Mouse (Mus musculus) stomach, embryonic 14.5 days (tissue): ENCODE data around the gene Aqp1. TPM values are rescaled to one million over a fixed set of nuclear protein-coding genes. Genes with fewer than 3 reads are reported as not detected.

ENCODE experiments used
- ATAC-seq: fragments of 200-750 bp; cut with Nextera tagmentation; 2 replicates; pipeline ENCODE4 v1.8.0; 2017; ENCODE audit warnings: low read depth, moderate TSS enrichment; ENCODE audit not compliant: insufficient number of reproducible peaks, insufficient read depth, low FRiP score
- H3K27ac ChIP-seq: fragments of 300-500 bp; sonication (generic); 2 replicates; pipeline ENCODE4 v1.5.1; 2014; ENCODE audit warnings: mild to moderate bottlenecking, low read length, moderate library complexity, mixed read lengths
- H3K27me3 ChIP-seq: fragments of 300-500 bp; sonication (generic); 2 replicates; pipeline ENCODE4 v1.6.1; 2014; ENCODE audit warnings: low read length, control low read depth, mixed read lengths; ENCODE audit not compliant: control insufficient read depth, insufficient read depth
- H3K36me3 ChIP-seq: fragments of 300-500 bp; sonication (generic); 2 replicates; pipeline ENCODE4 v1.6.1; 2014; ENCODE audit warnings: mild to moderate bottlenecking, control low read depth, low read length, moderate library complexity, mixed read lengths; ENCODE audit not compliant: control insufficient read depth, insufficient read depth
- H3K4me1 ChIP-seq: fragments of 300-500 bp; sonication (generic); 2 replicates; pipeline ENCODE4 v1.6.1; 2014; ENCODE audit warnings: low read length, control low read depth, mixed read lengths; ENCODE audit not compliant: control insufficient read depth, insufficient read depth
- H3K4me2 ChIP-seq: fragments of 300-500 bp; sonication (generic); replicated peaks from 2 replicates; pipeline ENCODE4 v1.6.1; 2014; ENCODE audit warnings: low read depth, low read length, control low read depth
- H3K4me3 ChIP-seq: fragments of 300-500 bp; sonication (generic); 2 replicates; pipeline ENCODE4 v1.5.1; 2014; ENCODE audit warnings: low read depth, low read length, control low read depth
- H3K9ac ChIP-seq: fragments of 300-500 bp; sonication (generic); replicated peaks from 2 replicates; pipeline ENCODE4 v1.6.1; 2014; ENCODE audit warnings: low read depth, mild to moderate bottlenecking, control low read depth, low read length, moderate library complexity, mixed read lengths
- H3K9me3 ChIP-seq: fragments of 300-500 bp; sonication (generic); 2 replicates; pipeline ENCODE4 v1.6.1; 2016; ENCODE audit warnings: low read depth, low read length, control low read depth; ENCODE audit not compliant: control insufficient read depth
- WGBS: fragments of 180-500 bp; shearing (Covaris S2); extraction: QIAGEN DNeasy Blood & Tissue Kit; methylation state at CpG from one replicate; pipeline ENCODE4 v1.1.7; 2014; 5-methylcytosine and 5-hydroxymethylcytosine counted together
- polyA plus RNA-seq: library from polyadenylated mRNA; unstranded; fragments of >200 nt; fragmentation: Nextera tagmentation; extraction: Ambion mirVana; gene quantifications from 2 replicates; pipeline ENCODE4 v1.2.1, GENCODE M21; 2014

Aqp1 gene
- polyA plus RNA-seq, 1 experiment from 2014 or later = 2.6 TPM

GRCm38 (mm10) chr6:55311962-55312361 is 24.3 kb upstream of the Aqp1 start:
- no peaks in the 10 kb centered on the region for H3K27me3 ChIP-seq
- no peaks in the 10 kb centered on the region for H3K9me3 ChIP-seq
- H3K4me1 ChIP-seq = no peaks in the 10 kb centered on the region
- H3K36me3 ChIP-seq = no peaks in the 10 kb centered on the region; the same call in 1 of the 2 replicates
- H3K27ac ChIP-seq = no peak overlapping the region
- no peak for ATAC-seq
- H3K4me2 ChIP-seq = no peak overlapping the region
- H3K9ac ChIP-seq = no peak overlapping the region
- no peak overlapping the region for H3K4me3 ChIP-seq
- WGBS = 47% methylated on average over 5 of the region's 5 CpGs

GRCm38 (mm10) chr6:55313893-55314292 is 22.3 kb upstream of the Aqp1 start:
- H3K9ac ChIP-seq = no peak overlapping the region
- no peaks in the 10 kb centered on the region for H3K27me3 ChIP-seq
- no peaks in the 10 kb centered on the region for H3K9me3 ChIP-seq
- 80% methylated on average over 4 of the region's 4 CpGs for WGBS
- no peaks in the 10 kb centered on the region; the same call in 1 of the 2 replicates for H3K36me3 ChIP-seq
- H3K27ac ChIP-seq = no peak overlapping the region
- no peak overlapping the region for H3K4me2 ChIP-seq
- no peaks in the 10 kb centered on the region for H3K4me1 ChIP-seq
- H3K4me3 ChIP-seq = no peak overlapping the region
- no peak for ATAC-seq

GRCm38 (mm10) chr6:55314628-55315027 is 21.6 kb upstream of the Aqp1 start:
- H3K4me3 ChIP-seq = no peak overlapping the region

GRCm38 (mm10) chr6:55318597-55318996 is 17.6 kb upstream of the Aqp1 start:
- H3K27me3 ChIP-seq = no peaks in the 10 kb centered on the region
- 92% methylated on average over 3 of the region's 3 CpGs for WGBS
- H3K4me3 ChIP-seq = no peak overlapping the region
- no peak overlapping the region for H3K4me2 ChIP-seq
- no peak for ATAC-seq
- H3K36me3 ChIP-seq = no peaks in the 10 kb centered on the region; the same call in 1 of the 2 replicates
- H3K4me1 ChIP-seq = no peaks in the 10 kb centered on the region
- H3K9me3 ChIP-seq = no peaks in the 10 kb centered on the region
- no peak overlapping the region for H3K27ac ChIP-seq
- H3K9ac ChIP-seq = no peak overlapping the region

More at GRCm38 (mm10) chr6:55314628-55315027, 21.6 kb upstream of the Aqp1 start:
- Histone ChIP-seq H3K36me3 (no peaks in the 10 kb centered on the region; the same call in 1 of the 2 replicates), H3K27ac (no peak overlapping the region), H3K4me1 (no peaks in the 10 kb centered on the region), H3K27me3 (no peaks in the 10 kb centered on the region), H3K4me2 (no peak overlapping the region), H3K9ac (no peak overlapping the region), H3K9me3 (no peaks in the 10 kb centered on the region)
- ATAC-seq = no peak
- WGBS = 84% methylated on average over 8 of the region's 8 CpGs

GRCm38 (mm10) chr6:55319585-55320551 is 16.4 kb upstream of the Aqp1 start:
- WGBS = 60% methylated on average over 14 of the region's 14 CpGs
- Histone ChIP-seq H3K4me2 (no peak overlapping the region), H3K27ac (no peak overlapping the region)

GRCm38 (mm10) chr6:55320894-55321293 is 15.3 kb upstream of the Aqp1 start:
- H3K4me3 ChIP-seq = no peak overlapping the region
- WGBS = 71% methylated on average over 4 of the region's 4 CpGs
- no peak overlapping the region for H3K4me2 ChIP-seq
- no peaks in the 10 kb centered on the region; the same call in 1 of the 2 replicates for H3K36me3 ChIP-seq
- H3K9ac ChIP-seq = no peak overlapping the region
- ATAC-seq = no peak
- H3K9me3 ChIP-seq = no peaks in the 10 kb centered on the region
- no peaks in the 10 kb centered on the region for H3K27me3 ChIP-seq
- H3K4me1 ChIP-seq = 0 out of 2 replicates have a peak, but pooled peaks cover 2% of the 10 kb centered on the region
- H3K27ac ChIP-seq = no peak overlapping the region

More at GRCm38 (mm10) chr6:55319585-55320551, 16.4 kb upstream of the Aqp1 start:
- no peaks in the 10 kb centered on the region for H3K9me3 ChIP-seq
- no peak overlapping the region for H3K9ac ChIP-seq
- 0 out of 2 replicates have a peak, but pooled peaks cover under 1% of the 10 kb centered on the region for H3K4me1 ChIP-seq
- H3K36me3 ChIP-seq = no peaks in the 10 kb centered on the region; the same call in 1 of the 2 replicates
- ATAC-seq = no peak
- no peak overlapping the region for H3K4me3 ChIP-seq
- H3K27me3 ChIP-seq = no peaks in the 10 kb centered on the region

- Histone ChIP-seq H3K4me1 (peaks cover 2% of the 10 kb centered on the region; the same call in 1 of the 2 replicates), H3K36me3 (no peaks in the 10 kb centered on the region; the same call in 1 of the 2 replicates), H3K27me3 (no peaks in the 10 kb centered on the region), H3K27ac (no peak overlapping the region), H3K4me3 (no peak overlapping the region), H3K9me3 (no peaks in the 10 kb centered on the region), H3K9ac (no peak overlapping the region), H3K4me2 (no peak overlapping the region)
- 58% methylated on average over 6 of the region's 6 CpGs for WGBS
- no peak for ATAC-seq
Observed at GRCm38 (mm10) chr6:55321518-55321917, 14.7 kb upstream of the Aqp1 start.

- no peak overlapping the region for H3K4me2 ChIP-seq
- H3K36me3 ChIP-seq = no peaks in the 10 kb centered on the region; the same call in 1 of the 2 replicates
- no peaks in the 10 kb centered on the region for H3K27me3 ChIP-seq
- no peak overlapping the region for H3K9ac ChIP-seq
- no peaks in the 10 kb centered on the region for H3K9me3 ChIP-seq
- H3K4me3 ChIP-seq = no peak overlapping the region
- H3K27ac ChIP-seq = no peak overlapping the region; the same call in 1 of the 2 replicates
- peaks cover 7% of the 10 kb centered on the region; the same call in 1 of the 2 replicates for H3K4me1 ChIP-seq
- 76% methylated on average over 2 of the region's 2 CpGs for WGBS
- ATAC-seq = no peak
Observed at GRCm38 (mm10) chr6:55322980-55323379, 13.3 kb upstream of the Aqp1 start.
